Mouse (Mus musculus) limb, embryonic 13.5 days (tissue): ENCODE results near the gene Cx3cr1. TPM values are rescaled to one million over a fixed set of nuclear protein-coding genes. Genes with fewer than 3 reads are reported as not detected.

ENCODE experiments used
- ATAC-seq: fragments of 200-750 bp; cut with Nextera tagmentation; 2 replicates; pipeline ENCODE4 v1.8.0; 2017; ENCODE audit warnings: low read depth, moderate number of reproducible peaks, moderate TSS enrichment; ENCODE audit not compliant: low FRiP score
- H3K27ac ChIP-seq: fragments of 300-500 bp; sonication (generic); 2 replicates; pipeline ENCODE4 v1.5.1; 2015; ENCODE audit warnings: inconsistent platforms, mild to moderate bottlenecking, moderate library complexity
- H3K27me3 ChIP-seq: fragments of 300-500 bp; sonication (generic); 2 replicates; pipeline ENCODE4 v1.6.1; 2015; ENCODE audit warnings: mild to moderate bottlenecking, inconsistent platforms
- H3K36me3 ChIP-seq: fragments of 300-500 bp; sonication (generic); 2 replicates; pipeline ENCODE4 v1.6.1; 2015; ENCODE audit warnings: inconsistent platforms, mild to moderate bottlenecking, moderate library complexity
- H3K4me1 ChIP-seq: fragments of 300-500 bp; sonication (generic); 2 replicates; pipeline ENCODE4 v1.6.1; 2015; ENCODE audit warnings: inconsistent platforms
- H3K4me2 ChIP-seq: fragments of 300-500 bp; sonication (generic); replicated peaks from 2 replicates; pipeline ENCODE4 v1.6.1; 2015; ENCODE audit warnings: inconsistent platforms, mild to moderate bottlenecking, moderate library complexity
- H3K4me3 ChIP-seq: fragments of 300-500 bp; sonication (generic); 2 replicates; pipeline ENCODE4 v1.5.1; 2015; ENCODE audit warnings: moderate library complexity, mild to moderate bottlenecking, inconsistent platforms
- H3K9ac ChIP-seq: fragments of 300-500 bp; sonication (generic); 2 replicates; pipeline ENCODE4 v1.6.1; 2015; ENCODE audit warnings: mild to moderate bottlenecking, inconsistent platforms
- H3K9me3 ChIP-seq: fragments of 300-500 bp; sonication (generic); 2 replicates; pipeline ENCODE4 v1.6.1; 2016; ENCODE audit warnings: inconsistent platforms
- WGBS: fragments of 180-500 bp; shearing (Covaris S2); methylation state at CpG from one replicate; pipeline ENCODE4 v1.1.7; 2015; 5-methylcytosine and 5-hydroxymethylcytosine counted together
- polyA plus RNA-seq: library from polyadenylated mRNA; unstranded; fragments of >200 nt; fragmentation: Nextera tagmentation; extraction: Ambion mirVana; gene quantifications from 2 replicates; pipeline ENCODE4 v1.2.1, GENCODE M21; 2015

The Cx3cr1 gene
- polyA plus RNA-seq, 1 experiment from 2014 or later, result 11.0 TPM

- no peak for ATAC-seq
- Histone ChIP-seq H3K27me3 (no peaks in the 10 kb centered on the region), H3K4me3 (no peak overlapping the region), H3K4me1 (no peaks in the 10 kb centered on the region), H3K36me3 (no peaks in the 10 kb centered on the region), H3K4me2 (no peak overlapping the region), H3K27ac (no peak overlapping the region), H3K9me3 (no peaks in the 10 kb centered on the region), H3K9ac (no peak overlapping the region)
- 77% methylated on average over 3 of the region's 3 CpGs for WGBS
These were observed 20.3 kb downstream of the Cx3cr1 start for GRCm38 (mm10) chr9:120049407-120049806.

DNA sequence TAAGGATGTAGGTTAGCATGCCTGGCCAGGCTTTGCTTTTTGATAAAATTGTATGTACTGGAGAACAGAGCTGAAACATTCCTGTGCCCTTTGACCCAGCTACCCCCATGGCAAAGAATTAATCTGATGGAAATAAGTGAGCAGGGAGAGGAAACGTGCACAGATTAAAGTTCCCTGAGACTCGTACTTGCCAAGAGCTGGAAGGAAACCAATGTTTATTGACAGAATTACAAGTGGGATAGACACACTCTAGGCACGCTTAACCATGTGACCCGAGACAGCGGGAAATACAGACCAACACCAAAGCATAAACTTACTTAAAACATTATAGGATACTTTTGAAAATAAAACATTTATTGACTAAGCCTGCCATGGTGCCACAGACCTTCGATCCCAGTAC lies 21.2 kb downstream of the Cx3cr1 start:
- no peaks in the 10 kb centered on the region for H3K27me3 ChIP-seq
- 74% methylated on average over 6 of the region's 6 CpGs for WGBS
- no peaks in the 10 kb centered on the region for H3K36me3 ChIP-seq
- H3K4me2 ChIP-seq, result no peak overlapping the region
- H3K9ac ChIP-seq, result no peak overlapping the region
- H3K27ac ChIP-seq, result no peak overlapping the region
- ATAC-seq, result no peak
- H3K4me1 ChIP-seq, result no peaks in the 10 kb centered on the region
- H3K9me3 ChIP-seq, result no peaks in the 10 kb centered on the region
- no peak overlapping the region for H3K4me3 ChIP-seq

- 83% methylated on average over 7 of the region's 7 CpGs for WGBS
These were observed 26.6 kb downstream of the Cx3cr1 start for GRCm38 (mm10) chr9:120043115-120043514.

DNA sequence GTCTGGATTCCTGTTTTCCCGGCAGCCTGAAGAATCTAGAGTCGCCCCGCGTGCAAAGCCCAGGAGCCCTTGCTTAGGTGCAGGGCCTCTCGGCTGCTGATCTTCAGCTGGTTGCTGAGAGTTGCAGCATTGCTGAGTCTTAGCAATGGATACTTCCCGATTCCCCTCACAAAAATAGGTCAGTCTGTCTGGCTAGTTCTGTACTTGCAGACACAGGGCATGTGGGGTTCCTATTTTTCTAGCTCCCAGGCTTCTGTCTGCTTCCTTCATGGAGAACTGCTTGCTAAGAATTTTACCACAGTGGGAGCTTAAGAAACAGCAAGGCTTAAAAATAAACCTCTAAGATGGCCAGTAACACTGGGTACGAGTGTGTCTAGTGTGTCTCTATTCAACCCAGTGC lies 32.3 kb downstream of the Cx3cr1 start:
- no peak for ATAC-seq
- H3K4me2 ChIP-seq, result no peak overlapping the region
- 82% methylated on average over 7 of the region's 7 CpGs for WGBS
- H3K27ac ChIP-seq, result no peak overlapping the region
- H3K9ac ChIP-seq, result no peak overlapping the region
- no peaks in the 10 kb centered on the region for H3K27me3 ChIP-seq
- no peaks in the 10 kb centered on the region for H3K36me3 ChIP-seq
- H3K4me1 ChIP-seq, result no peaks in the 10 kb centered on the region
- H3K4me3 ChIP-seq, result no peak overlapping the region
- H3K9me3 ChIP-seq, result no peaks in the 10 kb centered on the region

More at GRCm38 (mm10) chr9:120043115-120043514, 26.6 kb downstream of the Cx3cr1 start:
- ATAC-seq, result no peak
- no peaks in the 10 kb centered on the region for H3K36me3 ChIP-seq
- H3K9me3 ChIP-seq, result no peaks in the 10 kb centered on the region
- no peaks in the 10 kb centered on the region for H3K4me1 ChIP-seq
- H3K9ac ChIP-seq, result no peak overlapping the region
- H3K4me2 ChIP-seq, result no peak overlapping the region
- no peak overlapping the region for H3K4me3 ChIP-seq
- no peak overlapping the region for H3K27ac ChIP-seq
- no peaks in the 10 kb centered on the region for H3K27me3 ChIP-seq

GRCm38 (mm10) chr9:120034375-120034774 lies 35.3 kb downstream of the Cx3cr1 start:
- Histone ChIP-seq H3K4me3 (no peak overlapping the region), H3K36me3 (no peaks in the 10 kb centered on the region), H3K27ac (no peak overlapping the region), H3K27me3 (no peaks in the 10 kb centered on the region), H3K4me1 (no peaks in the 10 kb centered on the region), H3K4me2 (no peak overlapping the region), H3K9me3 (no peaks in the 10 kb centered on the region), H3K9ac (no peak overlapping the region)
- no peak for ATAC-seq
- WGBS, result 86% methylated on average over 8 of the region's 8 CpGs

DNA sequence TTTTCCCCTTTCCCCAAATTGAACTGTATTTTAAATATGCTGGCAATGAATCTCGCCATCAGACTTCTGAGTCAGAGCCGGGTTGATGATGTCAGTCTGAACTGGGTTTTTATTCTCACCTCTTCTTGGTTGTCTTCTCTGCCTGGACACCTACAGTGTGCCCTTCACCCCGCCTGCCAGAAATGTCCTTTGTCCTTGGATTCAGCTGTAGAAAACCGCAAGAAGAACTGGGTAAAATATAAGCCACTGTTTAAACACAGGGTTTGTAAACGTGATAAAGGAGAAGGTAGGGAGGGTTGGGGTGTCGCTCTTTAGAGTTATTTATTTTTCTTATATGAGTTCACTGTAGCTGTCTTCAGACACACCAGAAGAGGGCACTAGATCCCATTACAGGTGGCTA lies 37.0 kb downstream of the Cx3cr1 start:
- Histone ChIP-seq H3K36me3 (no peaks in the 10 kb centered on the region), H3K4me2 (no peak overlapping the region), H3K4me1 (no peaks in the 10 kb centered on the region; the same call in 1 of the 2 replicates), H3K27ac (no peak overlapping the region), H3K9me3 (no peaks in the 10 kb centered on the region), H3K4me3 (no peak overlapping the region), H3K27me3 (no peaks in the 10 kb centered on the region), H3K9ac (no peak overlapping the region)
- ATAC-seq, result no peak
- 89% methylated on average over 6 of the region's 6 CpGs for WGBS

DNA sequence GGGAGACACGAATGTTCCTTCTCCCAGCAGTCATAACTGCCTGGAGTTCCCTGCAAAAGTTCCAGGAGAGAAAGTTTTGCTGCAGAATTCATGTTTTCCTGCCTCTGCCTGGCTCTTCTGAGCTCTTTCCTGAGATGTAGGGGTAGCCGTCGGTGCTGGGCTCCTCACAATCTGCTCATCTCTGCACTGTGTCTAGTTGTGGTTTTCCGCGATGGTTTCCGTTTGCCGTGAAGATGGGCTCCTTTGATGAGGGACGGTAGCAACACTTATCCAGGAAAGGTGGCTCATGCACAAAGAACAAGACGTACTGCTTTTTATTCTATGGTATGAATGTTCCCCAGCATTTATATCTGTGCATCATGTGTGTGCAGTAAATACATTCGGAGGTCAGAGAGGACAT lies 39.3 kb downstream of the Cx3cr1 start:
- no peaks in the 10 kb centered on the region for H3K36me3 ChIP-seq
- no peaks in the 10 kb centered on the region for H3K9me3 ChIP-seq
- no peak overlapping the region for H3K4me2 ChIP-seq
- no peaks in the 10 kb centered on the region for H3K27me3 ChIP-seq
- H3K9ac ChIP-seq, result no peak overlapping the region
- H3K4me1 ChIP-seq, result peaks cover 6% of the 10 kb centered on the region; the same call in 1 of the 2 replicates
- WGBS, result 82% methylated on average over 10 of the region's 10 CpGs
- H3K27ac ChIP-seq, result no peak overlapping the region
- no peak for ATAC-seq
- no peak overlapping the region for H3K4me3 ChIP-seq

- WGBS, result 89% methylated on average over 6 of the region's 6 CpGs
- ATAC-seq, result no peak
- H3K4me1 ChIP-seq, result peaks cover 6% of the 10 kb centered on the region; the same call in 1 of the 2 replicates
These were observed 39.8 kb downstream of the Cx3cr1 start for GRCm38 (mm10) chr9:120029880-120030279.

DNA sequence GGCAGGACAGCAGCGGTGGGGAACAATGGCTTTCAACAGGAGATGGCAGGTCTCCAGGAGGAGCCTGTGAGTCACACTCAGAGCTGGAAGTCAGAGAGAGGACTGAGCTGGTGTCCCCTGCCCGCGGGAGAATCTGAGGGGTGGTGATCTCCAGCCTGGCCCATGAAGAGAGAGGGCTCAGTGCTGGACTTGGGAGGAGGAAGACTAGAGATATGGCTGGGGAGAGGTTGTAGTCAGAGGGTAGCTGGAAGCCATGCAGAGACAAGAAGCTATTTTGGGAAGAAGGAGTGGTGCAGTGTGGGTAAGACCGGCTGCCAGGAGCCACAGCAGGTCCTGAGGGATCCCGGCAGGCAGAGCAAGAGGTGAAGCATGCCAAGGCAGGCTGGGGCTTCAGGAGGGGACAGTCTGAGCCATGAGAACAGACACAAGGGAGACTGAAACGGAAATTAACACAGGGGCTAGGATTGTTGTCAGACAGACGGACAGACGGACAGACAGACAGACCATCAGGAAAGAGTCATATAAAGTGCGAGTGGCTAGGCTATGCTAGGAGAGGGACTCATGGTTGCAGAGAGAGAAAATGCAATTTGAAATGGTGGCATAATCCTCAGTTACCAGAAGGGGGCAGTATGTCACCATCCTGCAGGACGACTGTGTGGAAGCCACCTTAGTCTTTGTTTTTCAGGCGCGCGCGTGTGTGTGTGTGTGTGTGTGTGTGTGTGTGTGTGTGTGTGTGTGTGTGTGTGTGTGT lies 42.1 kb downstream of the Cx3cr1 start:
- no peak overlapping the region for H3K4me2 ChIP-seq
- H3K9me3 ChIP-seq, result no peaks in the 10 kb centered on the region
- peaks cover 6% of the 10 kb centered on the region; the same call in 1 of the 2 replicates for H3K4me1 ChIP-seq
- H3K27me3 ChIP-seq, result no peaks in the 10 kb centered on the region
- no peak overlapping the region; the same call in 1 of the 2 replicates for H3K9ac ChIP-seq
- ATAC-seq, result peak; percentile 42; the same call in 1 of the 2 replicates
- WGBS, result 30% methylated on average over 12 of the region's 14 CpGs
- no peaks in the 10 kb centered on the region for H3K36me3 ChIP-seq
- no peak overlapping the region for H3K4me3 ChIP-seq
- H3K27ac ChIP-seq, result no peak overlapping the region

More at GRCm38 (mm10) chr9:120029880-120030279, 39.8 kb downstream of the Cx3cr1 start:
- Histone ChIP-seq H3K4me3 (no peak overlapping the region), H3K27me3 (no peaks in the 10 kb centered on the region), H3K4me2 (no peak overlapping the region), H3K9ac (no peak overlapping the region), H3K9me3 (no peaks in the 10 kb centered on the region), H3K36me3 (no peaks in the 10 kb centered on the region), H3K27ac (no peak overlapping the region)

GRCm38 (mm10) chr9:120024625-120025024 lies 45.1 kb downstream of the Cx3cr1 start:
- ATAC-seq, result no peak
- 82% methylated on average over 5 of the region's 5 CpGs for WGBS
- no peak overlapping the region for H3K4me2 ChIP-seq
- no peak overlapping the region for H3K4me3 ChIP-seq
- H3K9ac ChIP-seq, result no peak overlapping the region
- H3K36me3 ChIP-seq, result no peaks in the 10 kb centered on the region
- no peak overlapping the region for H3K27ac ChIP-seq
- H3K27me3 ChIP-seq, result no peaks in the 10 kb centered on the region
- peaks cover 21% of the 10 kb centered on the region for H3K4me1 ChIP-seq
- no peaks in the 10 kb centered on the region for H3K9me3 ChIP-seq

DNA sequence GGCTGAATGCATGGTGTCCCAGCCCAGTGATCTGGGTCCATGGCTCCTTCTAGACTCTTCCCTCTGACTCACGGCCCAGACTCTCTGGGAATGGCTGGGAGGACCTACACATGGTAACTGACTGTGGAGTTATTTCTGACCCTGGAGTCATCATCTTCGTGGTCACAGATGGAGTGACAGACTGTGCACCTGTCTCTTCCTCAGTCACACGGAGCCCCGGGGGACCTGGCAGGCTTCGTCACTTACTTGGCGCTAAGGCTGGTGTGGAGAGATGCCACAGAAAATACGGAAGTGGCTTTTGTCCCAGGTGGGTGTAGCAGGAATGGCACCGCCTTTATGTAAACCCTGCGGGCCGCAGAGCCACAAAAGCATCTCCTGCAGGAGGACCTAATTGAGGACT lies 45.5 kb downstream of the Cx3cr1 start:
- no peak for ATAC-seq
- H3K4me3 ChIP-seq, result no peak overlapping the region
- H3K9ac ChIP-seq, result no peak overlapping the region
- no peaks in the 10 kb centered on the region for H3K27me3 ChIP-seq
- H3K36me3 ChIP-seq, result no peaks in the 10 kb centered on the region
- H3K9me3 ChIP-seq, result no peaks in the 10 kb centered on the region
- H3K27ac ChIP-seq, result no peak overlapping the region
- 81% methylated on average over 10 of the region's 10 CpGs for WGBS
- peaks cover 21% of the 10 kb centered on the region for H3K4me1 ChIP-seq
- H3K4me2 ChIP-seq, result no peak overlapping the region

GRCm38 (mm10) chr9:120023086-120023811 lies 46.4 kb downstream of the Cx3cr1 start, which contains the start of gene Xirp1:
Gene Xirp1, minus strand, starts transcription at chr9:120023598.
- Histone ChIP-seq H3K9me3 (no peaks in the 10 kb centered on the region), H3K9ac (no peak within 1 kb of the TSS), H3K36me3 (no peaks in the 10 kb centered on the region), H3K27me3 (no peaks in the 10 kb centered on the region), H3K4me2 (no peak within 1 kb of the TSS), H3K4me3 (no peak within 1 kb of the TSS), H3K4me1 (peaks cover 21% of the 10 kb centered on the region), H3K27ac (no peak within 1 kb of the TSS)
- ATAC-seq, result no peak
- 86% methylated on average over 18 of the region's 18 CpGs for WGBS
